Mouse (Mus musculus): Measurements from ENCODE around the gene Ms4a18.

DNA sequence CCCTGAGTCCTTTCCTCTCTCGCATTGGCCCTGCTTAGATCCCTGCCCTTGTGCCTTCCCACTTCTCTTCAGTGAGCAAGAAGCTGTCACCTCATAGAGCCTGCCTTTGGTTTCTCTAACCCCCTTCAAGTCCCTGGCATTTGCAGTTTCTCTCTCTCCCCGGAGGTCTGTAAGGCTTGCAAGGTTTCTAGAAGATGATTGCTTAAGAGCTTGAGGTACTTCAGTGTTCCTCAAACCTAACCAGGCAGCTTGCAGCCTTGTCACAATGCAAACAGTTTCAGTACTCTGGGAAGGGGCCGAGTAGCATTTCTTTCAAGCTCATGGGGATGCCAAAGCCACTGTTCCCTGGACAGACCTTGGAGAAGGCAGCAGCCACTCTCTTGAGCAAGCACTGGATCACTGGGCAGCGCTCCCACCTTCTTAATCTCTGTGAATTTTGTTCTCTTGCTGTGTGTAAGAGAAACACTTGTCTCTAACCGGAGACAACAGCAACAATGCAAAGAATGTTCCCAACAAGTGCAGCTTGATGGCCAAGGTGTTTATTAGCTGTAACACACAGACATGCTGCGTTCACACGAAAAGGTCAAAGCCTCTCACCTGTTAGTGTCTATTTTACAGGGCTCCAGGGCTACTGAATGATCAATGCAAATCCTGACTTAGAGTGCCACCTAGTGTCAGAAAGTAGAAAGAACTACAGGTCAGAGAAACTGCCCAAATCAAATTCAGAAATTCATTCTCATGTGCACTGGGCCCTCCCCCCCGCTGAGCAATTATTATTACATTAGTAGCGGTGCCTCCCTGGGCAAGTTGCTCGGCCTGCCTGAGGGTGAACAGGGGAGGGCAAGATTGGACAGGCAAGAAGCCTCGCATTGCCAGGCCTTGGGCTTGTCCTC, 58.5 kb downstream of the Ms4a18 start:
- TF ChIP-seq EP300 (IDR thresholded peaks at IDR 0.05; ENCODE audit: low read depth) (no peak), CTCF (IDR thresholded peaks at IDR 0.05; ENCODE audit: low read depth) (peak; percentile 73)
